Mouse (Mus musculus) cerebellum, adult (tissue): Measurements from ENCODE around the gene Pigyl.
"Not testable (repeated sequence)": the region's sequence is repeated elsewhere in the genome, so short reads cannot be mapped to it uniquely, and the experiment has no call there.

Source experiments
- ATAC-seq: cut with Nextera tagmentation; 2 replicates; pipeline ENCODE4 v1.9.2; 2017; ENCODE audit warnings: mild to moderate bottlenecking, moderate library complexity, mixed read lengths; ENCODE audit not compliant: insufficient number of reproducible peaks, low FRiP score, low TSS enrichment

The Pigyl gene

GRCm38 (mm10) chr9:22136765-22137547 is 19.7 kb upstream of the Pigyl start:
- no peak for ATAC-seq

- ATAC-seq: 0 out of 2 replicates have a peak, but pooled peaks have one; percentile 45
These were observed 18.2 kb upstream of the Pigyl start for GRCm38 (mm10) chr9:22138480-22138879.

GRCm38 (mm10) chr9:22139746-22140145 is 16.9 kb upstream of the Pigyl start:
- ATAC-seq: peak; percentile 78

DNA sequence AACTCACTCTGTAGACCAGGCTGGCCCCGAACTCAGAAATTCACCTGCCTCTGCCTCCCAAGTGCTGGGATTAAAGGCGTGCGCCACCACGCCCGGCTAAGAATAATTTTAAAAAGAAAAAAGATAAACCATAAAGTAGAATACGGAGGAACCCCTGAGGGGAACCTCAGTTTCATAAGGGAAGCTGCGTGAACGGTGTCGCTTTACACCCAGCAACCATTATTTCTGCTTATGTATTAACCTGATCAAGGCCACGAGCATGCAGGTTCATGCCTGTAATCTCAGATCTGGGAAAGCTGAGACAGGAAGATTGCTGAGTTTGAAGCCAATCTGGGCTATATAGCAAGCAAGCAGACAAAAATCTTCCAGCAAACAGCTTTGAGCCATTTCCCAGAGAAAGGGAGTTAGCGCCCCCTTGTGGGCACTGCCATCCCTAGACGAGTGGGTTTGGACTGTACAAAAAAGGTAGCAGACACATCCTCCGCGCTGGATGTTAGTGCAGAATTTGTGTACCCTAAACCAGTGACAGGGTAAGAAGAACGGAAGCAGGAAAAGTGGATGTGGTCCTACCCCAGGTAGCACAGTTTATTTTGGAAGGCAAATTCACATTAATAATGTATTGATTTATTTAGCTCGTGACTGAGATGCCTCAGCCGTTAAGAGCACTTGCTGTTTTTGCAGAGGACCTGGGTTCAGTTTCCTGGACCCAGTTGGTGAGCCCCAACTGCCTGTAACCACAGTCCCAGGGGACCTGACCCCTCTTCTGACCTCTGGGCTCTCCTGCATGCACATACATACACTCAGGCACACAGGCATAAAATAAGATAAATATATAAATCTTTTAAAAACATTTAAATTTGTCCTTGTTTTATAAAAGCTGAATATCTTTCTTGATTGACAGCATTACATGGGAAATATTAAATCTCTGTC is 13.3 kb upstream of the Pigyl start:
- 0 out of 2 replicates have a peak, but pooled peaks have one; percentile 40 for ATAC-seq

GRCm38 (mm10) chr9:22144304-22144965 is 12.2 kb upstream of the Pigyl start:
- ATAC-seq: no peak

DNA sequence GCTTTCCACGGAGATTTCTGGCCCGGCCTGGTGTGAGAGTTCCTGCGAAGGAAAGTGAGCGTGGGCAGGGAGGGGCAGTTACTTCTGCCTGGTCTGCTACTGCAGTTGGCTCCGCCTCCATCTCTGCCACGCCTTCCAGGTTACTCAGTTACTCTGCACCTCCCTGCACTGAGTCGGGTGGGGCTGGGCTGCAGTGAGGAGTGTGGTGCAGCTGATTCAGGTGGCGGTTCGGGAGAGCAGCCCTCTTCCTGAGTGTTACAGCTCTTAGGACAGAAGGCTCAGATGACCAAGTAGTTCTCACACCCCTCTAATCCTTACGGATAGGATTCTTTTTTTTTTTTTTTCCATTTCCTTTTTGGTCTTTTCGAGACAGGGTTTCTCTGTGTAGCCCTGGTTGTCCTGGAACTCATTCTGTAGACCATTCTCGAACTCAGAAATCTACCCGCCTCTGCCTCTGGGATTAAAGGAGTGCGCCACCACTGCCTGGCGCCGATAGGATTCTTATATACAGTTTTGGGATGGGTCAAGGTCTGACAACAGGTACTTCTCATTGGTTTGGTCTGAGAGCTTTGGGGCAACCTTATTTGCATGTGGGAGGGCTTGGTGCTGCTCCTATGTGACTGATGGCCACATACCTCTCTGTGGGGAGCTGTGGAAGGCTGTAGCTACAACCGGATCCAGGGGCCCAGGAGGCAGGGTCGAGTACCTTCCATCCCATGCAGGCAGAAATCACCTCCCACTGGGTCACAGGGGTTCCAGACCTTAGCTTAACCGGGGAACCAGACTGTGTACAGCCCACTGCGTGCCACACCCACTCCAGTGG is 7.0 kb upstream of the Pigyl start:
- no peak for ATAC-seq

- ATAC-seq: not testable (repeated sequence)
These were observed 6.4 kb upstream of the Pigyl start for GRCm38 (mm10) chr9:22150249-22150693.

DNA sequence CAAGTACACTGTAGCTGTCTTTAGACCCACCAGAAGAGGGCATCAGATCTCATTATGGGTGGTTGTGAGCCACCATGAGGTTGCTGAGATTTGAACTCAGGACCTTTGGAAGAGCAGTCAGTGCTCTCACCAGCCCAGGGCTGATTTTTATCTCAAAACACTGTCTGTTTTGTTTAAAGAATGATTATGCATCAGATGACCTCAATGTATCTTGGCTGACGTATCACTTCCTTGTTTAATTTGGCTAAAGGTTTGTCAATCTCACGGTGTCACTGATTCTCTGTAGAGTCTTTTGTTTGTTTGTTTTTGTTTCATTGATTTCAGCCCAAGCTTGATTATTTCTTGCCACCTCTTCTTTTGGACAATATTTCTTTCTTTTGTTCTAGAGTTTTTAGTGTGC is 5.7 kb upstream of the Pigyl start:
- ATAC-seq: no peak

- no peak for ATAC-seq
These were observed 2.8 kb upstream of the Pigyl start for GRCm38 (mm10) chr9:22153810-22154209.

- no peak for ATAC-seq
These were observed 1.0 kb upstream of the Pigyl start for GRCm38 (mm10) chr9:22155614-22156013.

DNA sequence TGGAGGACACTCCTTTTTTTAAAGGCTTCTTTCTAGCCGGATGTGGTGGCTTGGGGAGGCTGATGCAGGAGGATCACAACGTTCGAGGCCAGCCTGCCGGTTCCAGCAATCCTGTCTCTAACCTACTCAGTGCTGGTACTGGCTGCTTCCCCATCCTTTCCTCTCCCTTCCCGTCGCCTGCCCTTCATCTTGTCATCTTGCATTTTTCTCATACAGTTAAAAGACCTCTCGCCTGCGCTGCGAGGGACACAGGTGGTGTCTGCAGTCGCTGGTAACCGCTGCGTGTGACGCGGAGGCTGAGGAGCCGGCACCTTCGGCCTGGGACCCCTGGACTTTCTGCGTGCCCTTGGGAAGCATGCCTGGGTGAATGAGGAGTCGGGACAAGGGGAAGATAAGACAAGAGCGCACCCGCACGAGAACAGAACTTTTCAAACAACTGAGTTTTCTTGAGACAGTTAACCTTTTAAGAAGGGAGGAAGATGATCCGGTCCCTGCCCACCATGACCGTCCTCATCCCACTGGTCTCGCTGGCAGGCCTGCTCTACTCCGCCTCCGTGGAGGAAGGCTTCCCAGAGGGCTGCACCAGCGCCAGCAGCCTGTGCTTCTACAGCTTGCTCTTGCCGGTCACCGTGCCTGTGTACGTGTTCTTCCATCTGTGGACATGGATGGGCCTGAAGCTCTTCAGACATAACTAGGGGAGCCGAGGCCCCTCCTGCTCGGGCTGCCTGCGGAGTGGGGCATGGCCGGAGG is 1.0 kb downstream of the Pigyl start:
- no peak for ATAC-seq

DNA sequence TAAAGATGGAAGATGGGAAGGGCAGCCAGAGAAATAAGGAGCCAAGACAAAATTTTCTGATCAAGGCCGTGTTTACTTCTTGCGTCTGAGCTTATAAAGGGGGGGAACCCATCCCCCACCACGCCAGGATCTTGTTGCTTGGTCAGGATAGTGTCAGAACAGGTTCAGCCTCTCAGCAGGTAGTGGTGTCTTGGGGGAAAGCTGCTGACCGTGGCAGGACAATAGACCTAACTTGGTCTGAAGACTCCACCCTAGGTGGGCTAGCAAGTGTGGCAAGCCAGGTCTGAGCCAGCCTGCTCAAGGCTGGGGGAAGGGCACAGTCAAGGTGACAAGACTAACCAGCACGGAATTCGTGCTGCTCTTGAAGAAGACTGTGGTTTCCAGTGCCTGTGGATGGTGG is 4.7 kb downstream of the Pigyl start:
- no peak for ATAC-seq

DNA sequence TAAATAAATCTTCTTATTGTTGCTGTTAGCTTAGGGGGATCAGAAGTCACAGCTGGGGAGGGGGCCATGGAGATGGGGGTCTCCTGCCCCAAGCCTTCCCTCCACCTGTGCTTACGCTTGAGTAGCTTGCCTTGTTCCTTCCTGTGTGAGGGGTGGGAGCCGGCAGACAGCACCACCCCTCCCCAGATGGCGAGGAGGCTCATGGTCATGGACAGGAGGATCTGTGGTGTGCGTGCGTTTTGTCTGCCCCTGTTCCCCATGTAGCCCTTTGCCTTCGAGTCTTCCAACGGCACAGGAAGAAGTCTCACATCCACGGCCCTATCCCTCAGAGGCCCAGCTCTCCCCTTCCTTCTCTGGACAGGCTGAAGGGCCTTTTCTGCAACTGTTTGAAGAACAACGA is 5.7 kb downstream of the Pigyl start:
- no peak for ATAC-seq

DNA sequence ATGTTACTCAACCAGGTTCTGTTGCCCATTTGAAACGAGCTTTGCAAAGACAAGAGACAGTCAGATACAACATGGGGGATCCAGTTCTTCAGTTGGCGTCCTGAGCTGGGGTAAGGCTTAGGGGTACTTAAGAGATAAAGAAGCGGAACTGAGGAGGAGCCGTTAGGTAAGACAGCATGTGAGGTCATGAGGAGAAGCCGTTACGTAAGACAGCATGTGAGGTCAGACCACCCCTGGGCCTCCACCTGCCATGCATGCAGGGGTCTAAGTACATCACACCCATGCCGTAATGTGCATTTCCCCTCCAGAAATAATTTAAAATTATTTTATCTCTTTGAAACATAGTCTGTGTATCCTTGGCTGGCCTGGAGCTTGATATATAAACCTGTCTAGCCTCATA is 6.3 kb downstream of the Pigyl start:
- ATAC-seq: no peak

DNA sequence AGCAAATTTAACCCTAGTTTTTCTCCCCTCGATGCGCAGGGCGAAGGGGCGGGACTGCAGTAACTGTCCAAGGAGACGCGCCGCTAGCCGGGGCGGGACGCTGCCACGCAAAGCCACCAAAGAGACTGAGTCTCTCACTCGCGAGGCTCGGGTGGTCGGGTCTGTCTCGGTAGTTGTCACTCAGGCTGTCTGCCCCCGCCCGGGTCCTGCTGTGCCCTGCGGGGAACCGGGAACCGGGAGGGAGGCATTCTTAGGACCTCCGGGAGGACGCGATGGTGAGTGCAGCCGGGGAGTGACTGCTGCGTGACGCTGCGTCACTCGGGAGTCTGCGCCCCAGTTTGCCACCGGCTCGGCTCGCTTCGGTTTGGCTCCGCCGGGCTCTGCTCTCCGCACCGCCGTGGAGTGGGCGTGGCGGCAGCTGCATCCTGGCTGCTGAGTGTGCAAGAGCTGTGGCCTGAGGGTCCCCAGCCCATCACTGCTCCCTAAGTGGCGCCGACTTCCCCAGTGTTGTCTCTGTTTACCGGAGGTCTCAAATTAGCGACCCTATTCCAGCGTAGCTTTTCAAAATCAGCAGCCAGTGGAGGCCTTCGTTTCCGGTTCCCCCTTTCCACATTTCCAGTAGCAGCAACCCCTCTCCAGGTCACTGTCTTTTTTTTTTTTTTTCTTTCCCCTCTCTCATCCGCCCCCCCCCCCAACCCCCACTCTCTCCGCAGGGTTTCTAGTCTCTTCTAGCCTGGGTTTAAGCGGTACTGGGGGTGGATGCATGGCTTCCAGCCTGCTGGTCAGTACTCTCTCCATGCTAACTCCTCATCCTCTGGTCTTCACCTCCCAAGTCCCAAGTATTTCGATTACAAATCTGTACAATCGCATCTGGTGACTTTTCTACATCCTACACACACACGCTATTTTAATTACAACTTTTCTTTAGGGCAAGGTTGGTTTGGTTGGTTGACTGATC is 8.3 kb downstream of the Pigyl start:
- ATAC-seq: peak; percentile 94

DNA sequence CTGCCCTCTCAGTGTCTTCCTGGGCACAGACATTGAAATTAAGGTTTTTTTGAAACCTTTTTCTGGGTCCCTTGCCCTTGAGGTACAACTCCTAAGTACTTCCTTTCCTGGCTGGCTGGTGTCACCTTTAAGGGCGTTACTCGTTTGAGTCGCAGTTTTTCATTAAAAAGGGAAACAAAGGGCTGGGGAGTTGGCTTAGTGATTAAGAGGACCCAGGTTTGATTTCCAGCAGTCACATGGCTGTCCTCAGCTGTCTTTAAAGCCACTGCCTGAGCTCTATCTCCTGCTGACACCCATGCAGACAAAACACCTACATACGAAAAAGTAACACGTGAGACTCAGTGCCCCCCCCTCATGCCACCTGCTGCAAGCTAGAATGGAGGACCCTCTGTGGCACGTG is 9.3 kb downstream of the Pigyl start:
- no peak for ATAC-seq

DNA sequence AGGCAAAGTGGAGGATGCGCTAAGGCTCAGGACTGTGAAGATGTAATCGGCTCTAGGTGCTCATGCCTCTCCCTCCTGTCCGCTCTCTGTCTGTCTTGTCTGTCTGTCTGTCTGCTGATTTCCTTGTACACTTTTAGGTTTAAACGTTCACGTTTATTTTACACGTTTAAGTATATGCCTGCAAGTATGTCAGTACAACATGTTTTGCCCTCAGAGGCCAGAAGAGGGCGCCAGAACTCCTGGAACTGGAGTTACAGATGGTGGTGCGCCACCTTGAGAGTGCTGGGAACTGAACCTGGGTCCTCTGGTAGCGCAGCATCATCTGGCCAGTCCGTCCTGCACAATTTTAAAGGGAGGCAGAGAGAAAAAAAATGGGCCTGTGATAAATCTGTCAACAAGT is 10.0 kb downstream of the Pigyl start:
- no peak for ATAC-seq

DNA sequence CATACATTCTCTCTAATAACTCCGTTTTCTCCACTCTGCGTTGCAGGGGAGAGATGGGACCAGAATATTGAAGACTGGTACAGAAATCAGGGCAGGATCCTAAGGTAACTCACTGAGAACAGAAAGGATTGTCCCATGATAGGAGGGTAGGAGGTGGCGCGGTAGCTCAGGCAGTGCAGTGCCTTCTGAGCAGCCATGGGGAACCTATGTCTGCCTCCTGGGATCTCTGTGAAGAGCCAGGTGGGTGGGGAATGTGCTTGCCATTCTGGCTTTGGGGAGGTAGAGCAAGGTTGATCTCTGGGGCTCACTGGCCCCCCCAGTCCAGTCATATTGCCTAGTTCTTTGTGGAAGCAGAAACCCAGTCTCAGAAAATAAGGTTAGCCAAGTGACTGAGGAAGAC is 11.1 kb downstream of the Pigyl start:
- no peak for ATAC-seq
